Mouse (Mus musculus) c-Kit-negative CD71-positive TER-119-positive erythroid progenitor cells, embryonic 14.5 days (primary cell): ENCODE results near the gene Duox1.
A peak's percentile ranks its signal among the peaks of the same experiment; 100 is the strongest.

Experiments
- DNase-seq: peaks from one replicate; pipeline ENCODE4 v3.0.0-alpha.2; 2013; ENCODE audit warnings: low read depth, low spot score

Duox1 gene

GRCm38 (mm10) chr2:122315372-122315771, at the start of gene Duox1:
Duox1 (plus strand) TSS chr2:122315672.
- no peak for DNase-seq

GRCm38 (mm10) chr2:122266407-122267193, 48.9 kb upstream of the Duox1 start:
- no peak for DNase-seq

GRCm38 (mm10) chr2:122278769-122279168, 36.7 kb upstream of the Duox1 start:
- no peak for DNase-seq

- DNase-seq: no peak
Measured at GRCm38 (mm10) chr2:122284091-122284490, 31.4 kb upstream of the Duox1 start.

GRCm38 (mm10) chr2:122286137-122286536, 29.3 kb upstream of the Duox1 start:
- no peak for DNase-seq

GRCm38 (mm10) chr2:122294916-122295315, 20.6 kb upstream of the Duox1 start:
- DNase-seq: no peak

- no peak for DNase-seq
Measured at GRCm38 (mm10) chr2:122297271-122298095, 18.0 kb upstream of the Duox1 start.

- DNase-seq: no peak
Measured at GRCm38 (mm10) chr2:122298096-122298499, 17.4 kb upstream of the Duox1 start, which contains the start of gene Duox2. Duox2 (minus strand) TSS chr2:122298449.

- DNase-seq: no peak
Measured at GRCm38 (mm10) chr2:122298596-122299490, 16.6 kb upstream of the Duox1 start, which contains the start of gene Duoxa2. Duoxa2 (plus strand) TSS chr2:122298900.

- DNase-seq: no peak
Measured at GRCm38 (mm10) chr2:122299911-122300655, 15.4 kb upstream of the Duox1 start.

GRCm38 (mm10) chr2:122300656-122301020, 14.8 kb upstream of the Duox1 start:
- DNase-seq: no peak

GRCm38 (mm10) chr2:122301081-122301920, 14.2 kb upstream of the Duox1 start:
- no peak for DNase-seq

GRCm38 (mm10) chr2:122301921-122302573, 13.4 kb upstream of the Duox1 start:
- DNase-seq: no peak

- peak; percentile 29 for DNase-seq
Measured at GRCm38 (mm10) chr2:122302574-122303241, 12.8 kb upstream of the Duox1 start.

GRCm38 (mm10) chr2:122304544-122304943, 10.9 kb upstream of the Duox1 start:
- no peak for DNase-seq

GRCm38 (mm10) chr2:122305097-122305892, 10.2 kb upstream of the Duox1 start:
- DNase-seq: no peak

- DNase-seq: no peak
Measured at GRCm38 (mm10) chr2:122306184-122306583, 9.3 kb upstream of the Duox1 start.

GRCm38 (mm10) chr2:122309647-122310046, 5.8 kb upstream of the Duox1 start:
- no peak for DNase-seq
